Mouse (Mus musculus): ENCODE results near the gene Rpa3. TPM values are rescaled to one million over a fixed set of nuclear protein-coding genes. Genes with fewer than 3 reads are reported as not detected.

Gene Rpa3
- total and polyA plus RNA-seq, 3 experiments = 74.0 to 264 (median 107) TPM

- TF ChIP-seq GABPA (IDR thresholded peaks at IDR 0.05; ENCODE audit: insufficient replicate concordance, low read depth, low read length) = no peak
- TF ChIP-seq ELF1 (IDR thresholded peaks at IDR 0.05; ENCODE audit: low read depth, low read length) = no peak
Observed at GRCm38 (mm10) chr6:8275098-8275497, 16.1 kb upstream of the Rpa3 start (continued).

DNA sequence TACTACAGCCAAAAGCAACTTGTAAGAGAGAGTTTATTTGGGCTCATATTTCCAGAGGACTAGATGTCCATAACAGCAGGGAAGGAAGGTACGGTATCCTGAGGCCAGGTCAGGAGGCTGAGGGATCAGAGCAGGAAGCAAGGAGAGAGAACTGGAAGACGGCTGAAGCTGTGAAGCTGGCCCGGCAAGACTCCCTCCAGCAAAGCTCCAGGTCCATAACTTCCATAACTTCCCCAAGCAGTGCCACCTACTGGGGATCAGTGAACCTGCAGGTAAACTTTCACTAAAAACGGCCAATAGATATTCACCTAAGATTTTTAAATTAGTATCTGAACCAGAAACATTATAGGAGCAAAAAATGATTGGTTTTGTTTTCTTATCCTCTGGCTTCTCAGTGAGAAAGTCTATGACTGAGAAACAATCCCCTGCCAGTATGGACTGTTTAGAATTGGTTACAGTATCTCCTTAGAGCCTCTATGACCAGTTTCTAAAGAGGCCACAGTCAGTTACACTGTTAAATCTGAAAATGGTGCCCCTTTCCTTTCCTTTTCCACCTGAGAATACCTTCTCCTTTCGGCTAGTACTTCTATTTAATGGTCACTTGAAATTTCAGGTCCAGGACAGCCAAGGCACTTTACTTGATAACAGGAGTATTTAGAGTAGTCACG, 15.5 kb upstream of the Rpa3 start:
- Histone ChIP-seq H3K9me3 (replicated peaks; ENCODE audit: low read length) (peaks cover 4% of the 10 kb centered on the region), H3K4me1 (ENCODE audit: control insufficient read depth in 1 of 2, insufficient read depth in 2 of 2) (peaks cover 0 to 37% of the 10 kb centered on the region in 2 experiments; a peak in 2 of 4 replicates), H3K36me3 (replicated peaks in 1 of 2; ENCODE audit: control insufficient read depth in 1 of 2, insufficient read depth in 1 of 2, low read length in 1 of 2) (peaks cover 10 to 20% of the 10 kb centered on the region in 2 experiments), H3K27ac (ENCODE audit: insufficient read depth, low read depth) (peak overlapping the region; percentile 45; the same call in 1 of the 2 replicates), H3K4me3 (replicated peaks in 1 of 3; ENCODE audit: low read depth in 2 of 3, low read length in 2 of 3, poor library complexity in 1 of 3) (no peak overlapping the region), H3K79me2 (replicated peaks; ENCODE audit: control insufficient read depth, extremely low read depth, insufficient read depth, poor library complexity, severe bottlenecking) (no peaks in the 10 kb centered on the region; the same call in 1 of the 2 replicates), H3K4me2 (ENCODE audit: insufficient read depth, low read depth, poor library complexity, severe bottlenecking) (peak overlapping the region; percentile 29; the same call in 1 of the 2 replicates), H3K9ac (ENCODE audit: insufficient read depth, low read depth) (no peak overlapping the region), H3K27me3 (replicated peaks) (no peaks in the 10 kb centered on the region)
- peak; percentile 65 for DNase-seq (ENCODE audit: extremely low read depth)
- TF ChIP-seq CTCF (conservative IDR thresholded peaks at IDR 0.05 in 1 of 2, IDR thresholded peaks at IDR 0.05 in 1 of 2; ENCODE audit: low read depth in 2 of 2, low read length in 2 of 2) = peak; percentile 61 to 70; a peak in 3 of 4 replicates
- TF ChIP-seq SMC3 (IDR thresholded peaks at IDR 0.05; ENCODE audit: low read depth, low read length) = peak; percentile 48
- TF ChIP-seq TBP (conservative IDR thresholded peaks at IDR 0.05; ENCODE audit: low read depth, low read length) = no peak
- TF ChIP-seq RAD21 (IDR thresholded peaks at IDR 0.05; ENCODE audit: low read depth, low read length) = peak; percentile 36
- no peak for TF ChIP-seq MAFK (IDR thresholded peaks at IDR 0.05; ENCODE audit: insufficient replicate concordance, low read length)
- no peak for TF ChIP-seq HCFC1 (IDR thresholded peaks at IDR 0.05; ENCODE audit: low read depth, low read length)
- no peak for TF ChIP-seq JUND (conservative IDR thresholded peaks at IDR 0.05; ENCODE audit: low read depth, low read length)
- TF ChIP-seq POLR2AphosphoS2 (IDR thresholded peaks at IDR 0.05; ENCODE audit: low read depth, low read length) = no peak
- TF ChIP-seq RCOR1 (conservative IDR thresholded peaks at IDR 0.05; ENCODE audit: low read depth, low read length) = no peak
- TF ChIP-seq CHD2 (IDR thresholded peaks at IDR 0.05; ENCODE audit: low read length) = no peak
- no peak for TF ChIP-seq ZKSCAN1 (IDR thresholded peaks at IDR 0.05; ENCODE audit: borderline replicate concordance, low read depth, low read length)
- TF ChIP-seq MAX (IDR thresholded peaks at IDR 0.05; ENCODE audit: low read length) = no peak
- dilution Hi-C loops (cut with MboI; ENCODE audit: extremely low pct_ligation_motif_present, extremely low pct_unique_long_range_greater_than_20kb, low sequenced_read_pairs) (no loop called here), in situ Hi-C loops (cut with MboI; ENCODE audit: low pct_ligation_motif_present, low pct_unique_long_range_greater_than_20kb, low sequenced_read_pairs) (loop anchor here (25.0 kb wide), 1 partner anchor 413 kb away; no protein-coding TSS in a partner anchor)

DNA sequence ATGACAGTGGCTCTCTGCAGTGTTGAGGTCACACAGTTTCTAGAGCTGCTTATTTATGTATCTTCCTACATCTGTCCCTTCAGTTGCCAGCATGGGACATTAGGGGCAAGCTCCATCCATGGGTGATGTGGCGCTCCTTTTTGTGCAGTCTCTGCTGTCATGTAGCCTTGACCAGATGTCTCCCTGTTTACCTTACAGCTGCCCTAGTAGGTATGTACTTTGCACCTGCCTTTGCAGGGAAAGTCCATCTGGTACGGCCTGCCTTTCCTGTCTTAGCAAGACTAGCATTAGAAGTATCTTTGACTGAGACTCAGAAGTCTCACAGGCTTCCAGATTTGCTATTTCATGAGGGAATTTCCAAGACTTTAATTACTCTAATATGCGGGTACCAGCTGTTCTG, 12.1 kb upstream of the Rpa3 start:
- Histone ChIP-seq H3K4me3 (replicated peaks in 1 of 3; ENCODE audit: low read depth in 2 of 3, low read length in 2 of 3, poor library complexity in 1 of 3) (no peak overlapping the region), H3K9ac (ENCODE audit: insufficient read depth, low read depth) (no peak overlapping the region), H3K9me3 (replicated peaks; ENCODE audit: low read length) (no peaks in the 10 kb centered on the region), H3K27ac (ENCODE audit: insufficient read depth, low read depth) (no peak overlapping the region), H3K4me1 (ENCODE audit: control insufficient read depth in 1 of 2, insufficient read depth in 2 of 2) (peaks cover 0 to 39% of the 10 kb centered on the region in 2 experiments; a peak in 2 of 4 replicates), H3K27me3 (replicated peaks) (no peaks in the 10 kb centered on the region), H3K4me2 (ENCODE audit: insufficient read depth, low read depth, poor library complexity, severe bottlenecking) (no peak overlapping the region), H3K36me3 (replicated peaks in 1 of 2; ENCODE audit: control insufficient read depth in 1 of 2, insufficient read depth in 1 of 2, low read length in 1 of 2) (peaks cover 3 to 9% of the 10 kb centered on the region in 2 experiments), H3K79me2 (replicated peaks; ENCODE audit: control insufficient read depth, extremely low read depth, insufficient read depth, poor library complexity, severe bottlenecking) (no peaks in the 10 kb centered on the region; the same call in none of the 2 replicates)
- in situ Hi-C loops (cut with MboI; ENCODE audit: low pct_ligation_motif_present, low pct_unique_long_range_greater_than_20kb, low sequenced_read_pairs) (no loop called here), dilution Hi-C loops (cut with MboI; ENCODE audit: extremely low pct_ligation_motif_present, extremely low pct_unique_long_range_greater_than_20kb, low sequenced_read_pairs) (no loop called here)
- no peak for TF ChIP-seq ZC3H11A (IDR thresholded peaks at IDR 0.05; ENCODE audit: low read depth, low read length)
- TF ChIP-seq CTCF (conservative IDR thresholded peaks at IDR 0.05 in 1 of 2, IDR thresholded peaks at IDR 0.05 in 1 of 2; ENCODE audit: low read depth in 2 of 2, low read length in 2 of 2) = no peak
- TF ChIP-seq PAX5 (IDR thresholded peaks at IDR 0.05; ENCODE audit: low read length) = no peak
- TF ChIP-seq SMC3 (IDR thresholded peaks at IDR 0.05; ENCODE audit: low read depth, low read length) = no peak
- TF ChIP-seq E2F4 (IDR thresholded peaks at IDR 0.05; ENCODE audit: insufficient replicate concordance, low read depth, low read length) = no peak
- no peak for DNase-seq (ENCODE audit: extremely low read depth)
